Mouse (Mus musculus): ENCODE measurements at regions not wholly inside any gene's neighbourhood (a gene's known extent, or its start where the extent isn't known, plus 50 kb on each side); places are given as distances from the start of the nearest gene placed in this dataset.
"Not testable (repeated sequence)": the region's sequence is repeated elsewhere in the genome, so short reads cannot be mapped to it uniquely, and the experiment has no call there.

- Histone ChIP-seq H3K27ac (ENCODE audit: low read length) (no peak overlapping the region), H3K9me3 (ENCODE audit: low read length) (no peaks in the 10 kb centered on the region), H3K9ac (replicated peaks; ENCODE audit: low read depth) (no peak overlapping the region), H3K4me3 (ENCODE audit: low read depth, low read length) (no peak overlapping the region), H3K4me2 (replicated peaks; ENCODE audit: low read depth, low read length) (no peak overlapping the region), H3K36me3 (ENCODE audit: insufficient read depth, low read length) (no peaks in the 10 kb centered on the region), H3K4me1 (ENCODE audit: insufficient read depth, low read depth, low read length) (no peaks in the 10 kb centered on the region), H3K27me3 (replicated peaks; ENCODE audit: insufficient read depth, low read length) (no peaks in the 10 kb centered on the region)
- WGBS, result 80% methylated on average over 8 of the region's 8 CpGs
- DNase-seq (ENCODE audit: low spot score) (no peak), ATAC-seq (no peak)
- TF ChIP-seq CTCF (IDR thresholded peaks at IDR 0.05) (no peak), EP300 (IDR thresholded peaks at IDR 0.05) (no peak)
Measured at GRCm38 (mm10) chr9:115840791-115841190, 68.5 kb upstream of the Gadl1 start.

GRCm38 (mm10) chr9:115841684-115842083 is 67.6 kb upstream of the Gadl1 start:
- H3K27ac ChIP-seq (ENCODE audit: low read length), result no peak overlapping the region
- TF ChIP-seq EP300 (IDR thresholded peaks at IDR 0.05), result no peak
- DNase-seq (ENCODE audit: low spot score), result no peak
- H3K27me3 ChIP-seq (replicated peaks; ENCODE audit: insufficient read depth, low read length), result no peaks in the 10 kb centered on the region
- 71% methylated on average over 10 of the region's 10 CpGs for WGBS
- H3K4me2 ChIP-seq (replicated peaks; ENCODE audit: low read depth, low read length), result no peak overlapping the region
- no peak overlapping the region for H3K9ac ChIP-seq (replicated peaks; ENCODE audit: low read depth)
- no peak overlapping the region for H3K4me3 ChIP-seq (ENCODE audit: low read depth, low read length)
- H3K36me3 ChIP-seq (ENCODE audit: insufficient read depth, low read length), result no peaks in the 10 kb centered on the region
- H3K9me3 ChIP-seq (ENCODE audit: low read length), result no peaks in the 10 kb centered on the region
- no peak for ATAC-seq
- no peaks in the 10 kb centered on the region for H3K4me1 ChIP-seq (ENCODE audit: insufficient read depth, low read depth, low read length)

GRCm38 (mm10) chr9:115844340-115844739 is 64.9 kb upstream of the Gadl1 start:
- no peak overlapping the region for H3K4me2 ChIP-seq (replicated peaks; ENCODE audit: low read depth, low read length)
- 58% methylated on average over 4 of the region's 4 CpGs for WGBS
- no peak for TF ChIP-seq EP300 (IDR thresholded peaks at IDR 0.05)
- no peak for TF ChIP-seq CTCF (IDR thresholded peaks at IDR 0.05)
- H3K4me3 ChIP-seq (ENCODE audit: low read depth, low read length), result no peak overlapping the region
- H3K9ac ChIP-seq (replicated peaks; ENCODE audit: low read depth), result no peak overlapping the region
- H3K27me3 ChIP-seq (replicated peaks; ENCODE audit: insufficient read depth, low read length), result no peaks in the 10 kb centered on the region
- no peaks in the 10 kb centered on the region for H3K4me1 ChIP-seq (ENCODE audit: insufficient read depth, low read depth, low read length)
- no peaks in the 10 kb centered on the region for H3K9me3 ChIP-seq (ENCODE audit: low read length)
- DNase-seq (ENCODE audit: low spot score), result no peak
- no peak for ATAC-seq
- H3K36me3 ChIP-seq (ENCODE audit: insufficient read depth, low read length), result no peaks in the 10 kb centered on the region
- no peak overlapping the region for H3K27ac ChIP-seq (ENCODE audit: low read length)

GRCm38 (mm10) chr9:115845091-115845490 is 64.2 kb upstream of the Gadl1 start:
- H3K4me1 ChIP-seq (ENCODE audit: insufficient read depth, low read depth, low read length), result no peaks in the 10 kb centered on the region
- no peak for DNase-seq (ENCODE audit: low spot score)
- ATAC-seq, result no peak
- WGBS, result 74% methylated on average over 5 of the region's 5 CpGs
- no peaks in the 10 kb centered on the region for H3K27me3 ChIP-seq (replicated peaks; ENCODE audit: insufficient read depth, low read length)
- H3K9me3 ChIP-seq (ENCODE audit: low read length), result no peaks in the 10 kb centered on the region
- H3K9ac ChIP-seq (replicated peaks; ENCODE audit: low read depth), result no peak overlapping the region
- no peaks in the 10 kb centered on the region for H3K36me3 ChIP-seq (ENCODE audit: insufficient read depth, low read length)
- H3K4me2 ChIP-seq (replicated peaks; ENCODE audit: low read depth, low read length), result no peak overlapping the region
- no peak for TF ChIP-seq CTCF (IDR thresholded peaks at IDR 0.05)
- no peak for TF ChIP-seq EP300 (IDR thresholded peaks at IDR 0.05)
- no peak overlapping the region for H3K4me3 ChIP-seq (ENCODE audit: low read depth, low read length)
- no peak overlapping the region for H3K27ac ChIP-seq (ENCODE audit: low read length)

- 38% methylated on average over 12 of the region's 12 CpGs for WGBS
- Histone ChIP-seq H3K4me3 (ENCODE audit: low read depth, low read length) (no peak overlapping the region), H3K27me3 (replicated peaks; ENCODE audit: insufficient read depth, low read length) (no peaks in the 10 kb centered on the region), H3K4me2 (replicated peaks; ENCODE audit: low read depth, low read length) (peak overlapping the region; percentile 25), H3K9ac (replicated peaks; ENCODE audit: low read depth) (no peak overlapping the region), H3K27ac (ENCODE audit: low read length) (no peak overlapping the region), H3K9me3 (ENCODE audit: low read length) (no peaks in the 10 kb centered on the region), H3K36me3 (ENCODE audit: insufficient read depth, low read length) (no peaks in the 10 kb centered on the region), H3K4me1 (ENCODE audit: insufficient read depth, low read depth, low read length) (no peaks in the 10 kb centered on the region)
- DNase-seq (ENCODE audit: low spot score) (peak; percentile 75), ATAC-seq (peak; percentile 85)
- TF ChIP-seq EP300 (IDR thresholded peaks at IDR 0.05) (no peak), CTCF (IDR thresholded peaks at IDR 0.05) (no peak)
Measured at GRCm38 (mm10) chr9:115847289-115848074, 61.8 kb upstream of the Gadl1 start.

GRCm38 (mm10) chr9:115853210-115853842 is 55.9 kb upstream of the Gadl1 start:
- not testable (repeated sequence) for H3K36me3 ChIP-seq (ENCODE audit: insufficient read depth, low read length); H3K4me3 ChIP-seq (ENCODE audit: low read depth, low read length); H3K9me3 ChIP-seq (ENCODE audit: low read length); H3K27ac ChIP-seq (ENCODE audit: low read length); DNase-seq (ENCODE audit: low spot score); H3K4me1 ChIP-seq (ENCODE audit: insufficient read depth, low read depth, low read length); H3K9ac ChIP-seq (replicated peaks; ENCODE audit: low read depth); ATAC-seq; H3K27me3 ChIP-seq (replicated peaks; ENCODE audit: insufficient read depth, low read length); H3K4me2 ChIP-seq (replicated peaks; ENCODE audit: low read depth, low read length)
- 51% methylated on average over 5 of the region's 5 CpGs for WGBS

All from lung, postnatal 0 days (tissue).